Mouse (Mus musculus) thymus, postnatal 10 days (tissue): ENCODE measurements around the gene Pex7.

Source experiments
- DNase-seq, 2 experiments: peaks; one replicate each; pipeline ENCODE4 v3.0.0; 2021; ENCODE audit warnings: low spot score in 2 of 2

Gene Pex7

GRCm38 (mm10) chr10:19811436-19812172 lies 95.9 kb downstream of the Pex7 start:
- peak in 1 of 2 experiments; percentile 28 for DNase-seq

GRCm38 (mm10) chr10:19804763-19805162 lies 102.7 kb downstream of the Pex7 start:
- DNase-seq = no peak
